Mouse (Mus musculus) midbrain, embryonic 12.5 days (tissue): ENCODE data around the gene Birc3. TPM values are rescaled to one million over a fixed set of nuclear protein-coding genes. Genes with fewer than 3 reads are reported as not detected.

ENCODE experiments used
- ATAC-seq: fragments of 200-750 bp; cut with Nextera tagmentation; 2 replicates; pipeline ENCODE4 v1.8.0; 2017; ENCODE audit warnings: low read depth, moderate TSS enrichment, moderate library complexity; ENCODE audit not compliant: low FRiP score
- H3K27ac ChIP-seq: fragments of 300-500 bp; sonication (generic); replicated peaks from 2 replicates; pipeline ENCODE4 v1.5.1; 2016; ENCODE audit warnings: mild to moderate bottlenecking
- H3K27me3 ChIP-seq: fragments of 300-500 bp; sonication (generic); 2 replicates; pipeline ENCODE4 v1.6.1; 2016; ENCODE audit warnings: mild to moderate bottlenecking
- H3K36me3 ChIP-seq: fragments of 300-500 bp; sonication (generic); 2 replicates; pipeline ENCODE4 v1.6.1; 2016
- H3K4me1 ChIP-seq: fragments of 300-500 bp; sonication (generic); 2 replicates; pipeline ENCODE4 v1.6.1; 2016
- H3K4me2 ChIP-seq: fragments of 300-500 bp; sonication (generic); replicated peaks from 2 replicates; pipeline ENCODE4 v1.6.1; 2016; ENCODE audit warnings: mild to moderate bottlenecking, moderate library complexity
- H3K4me3 ChIP-seq: fragments of 300-500 bp; sonication (generic); 2 replicates; pipeline ENCODE4 v1.5.1; 2016; ENCODE audit warnings: mild to moderate bottlenecking
- H3K9ac ChIP-seq: fragments of 300-500 bp; sonication (generic); replicated peaks from 2 replicates; pipeline ENCODE4 v1.6.1; 2016; ENCODE audit warnings: mild to moderate bottlenecking, moderate library complexity
- H3K9me3 ChIP-seq: fragments of 300-500 bp; sonication (generic); 2 replicates; pipeline ENCODE4 v1.6.1; 2016; ENCODE audit warnings: mild to moderate bottlenecking
- WGBS: fragments of 180-500 bp; shearing (Covaris S2); methylation state at CpG from one replicate; pipeline ENCODE4 v1.1.7; 2016; 5-methylcytosine and 5-hydroxymethylcytosine counted together
- polyA plus RNA-seq: library from polyadenylated mRNA; unstranded; fragments of >200 nt; fragmentation: Nextera tagmentation; extraction: Ambion mirVana; gene quantifications from 2 replicates; pipeline ENCODE4 v1.2.1, GENCODE M21; 2016

Gene Birc3
- polyA plus RNA-seq, 1 experiment from 2014 or later = 3.5 TPM

GRCm38 (mm10) chr9:7836331-7836730, 36.7 kb downstream of the Birc3 start:
- peak overlapping the region; percentile 62 for H3K4me3 ChIP-seq
- ATAC-seq = peak; percentile 31
- H3K4me1 ChIP-seq = peaks cover 18% of the 10 kb centered on the region
- H3K4me2 ChIP-seq = peak overlapping the region; percentile 68
- no peaks in the 10 kb centered on the region for H3K27me3 ChIP-seq
- WGBS = 1% methylated on average over 16 of the region's 16 CpGs
- H3K36me3 ChIP-seq = peaks cover 11% of the 10 kb centered on the region
- H3K9me3 ChIP-seq = no peaks in the 10 kb centered on the region
- H3K27ac ChIP-seq = peak overlapping the region; percentile 99
- H3K9ac ChIP-seq = peak overlapping the region; percentile 85

DNA sequence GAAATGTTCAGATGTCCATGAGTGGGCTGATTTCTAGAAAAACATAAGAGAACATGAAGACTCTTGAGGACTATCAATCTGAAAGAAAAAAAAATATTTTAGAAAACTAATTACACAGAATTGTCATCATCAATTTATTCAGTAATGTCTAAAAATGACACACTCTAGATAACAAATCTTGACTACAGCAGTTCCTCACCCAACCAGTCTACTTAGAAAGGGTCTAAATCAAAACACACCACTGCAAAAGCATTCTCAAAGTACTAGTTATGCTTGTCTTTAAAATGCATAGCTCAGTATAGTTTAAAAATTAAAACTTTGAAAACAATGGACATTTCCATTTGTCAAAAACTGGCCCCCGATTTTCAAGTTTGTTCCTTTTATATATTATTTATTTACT, 37.7 kb downstream of the Birc3 start:
- H3K4me1 ChIP-seq = peaks cover 18% of the 10 kb centered on the region
- H3K9me3 ChIP-seq = no peaks in the 10 kb centered on the region
- H3K27me3 ChIP-seq = no peaks in the 10 kb centered on the region
- H3K36me3 ChIP-seq = peaks cover 11% of the 10 kb centered on the region
- H3K4me3 ChIP-seq = no peak overlapping the region
- H3K27ac ChIP-seq = no peak overlapping the region
- ATAC-seq = no peak
- WGBS = 95% methylated on average over 1 of the region's 1 CpGs
- H3K9ac ChIP-seq = no peak overlapping the region
- H3K4me2 ChIP-seq = no peak overlapping the region

DNA sequence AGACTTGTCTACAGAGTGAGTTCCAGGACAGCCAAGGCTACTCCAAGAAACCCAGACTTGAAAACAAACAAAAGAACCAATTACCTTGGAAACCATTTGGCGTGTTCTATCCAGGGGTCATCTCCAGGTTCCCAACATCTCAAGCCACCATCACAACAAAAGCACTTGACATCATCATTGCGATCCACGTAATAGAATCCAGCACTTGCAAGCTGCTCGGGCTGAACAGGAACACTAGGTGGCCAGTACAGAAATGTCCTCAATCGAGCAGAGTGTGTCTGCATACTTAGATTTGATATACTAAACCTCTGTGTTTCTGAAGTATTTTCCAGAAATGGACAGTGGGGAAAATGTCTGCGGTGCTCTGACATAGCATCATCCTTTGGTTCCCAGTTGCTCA, 39.6 kb downstream of the Birc3 start:
- Histone ChIP-seq H3K36me3 (peaks cover 11% of the 10 kb centered on the region), H3K27ac (no peak overlapping the region), H3K4me3 (no peak overlapping the region), H3K9ac (no peak overlapping the region), H3K9me3 (no peaks in the 10 kb centered on the region), H3K4me1 (peaks cover 23% of the 10 kb centered on the region), H3K27me3 (no peaks in the 10 kb centered on the region), H3K4me2 (peak overlapping the region; percentile 9; the same call in 1 of the 2 replicates)
- ATAC-seq = no peak
- 90% methylated on average over 6 of the region's 6 CpGs for WGBS

- no peak overlapping the region for H3K27ac ChIP-seq
- 83% methylated on average over 9 of the region's 9 CpGs for WGBS
- H3K36me3 ChIP-seq = peaks cover 21% of the 10 kb centered on the region
- H3K9me3 ChIP-seq = no peaks in the 10 kb centered on the region
- no peak overlapping the region for H3K9ac ChIP-seq
- H3K4me3 ChIP-seq = no peak overlapping the region
- peak overlapping the region; percentile 13; the same call in 1 of the 2 replicates for H3K4me2 ChIP-seq
- no peaks in the 10 kb centered on the region for H3K27me3 ChIP-seq
- H3K4me1 ChIP-seq = peaks cover 16% of the 10 kb centered on the region
- ATAC-seq = no peak
Observed at GRCm38 (mm10) chr9:7829531-7830528, 43.2 kb downstream of the Birc3 start.

DNA sequence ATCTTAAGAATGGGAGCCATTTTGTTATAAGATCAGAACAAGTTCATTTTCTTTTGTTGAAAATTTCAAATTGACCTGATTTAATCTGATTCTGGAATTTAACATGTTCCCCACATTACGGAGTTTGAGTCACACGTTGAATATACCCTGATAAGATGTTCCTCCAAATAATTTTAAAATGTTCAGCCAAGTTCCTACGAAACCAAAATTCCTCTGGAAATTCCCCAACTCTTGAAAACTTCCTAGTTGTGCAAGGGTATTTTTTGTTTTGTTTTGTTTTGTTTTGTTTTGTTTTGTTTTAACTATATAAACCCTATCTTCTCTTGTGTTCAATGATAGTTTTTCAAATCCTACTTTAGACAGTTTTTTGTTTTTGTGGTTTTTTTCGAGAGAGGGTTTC, 44.3 kb downstream of the Birc3 start:
- 96% methylated on average over 4 of the region's 4 CpGs for WGBS
- H3K27ac ChIP-seq = no peak overlapping the region
- no peak overlapping the region for H3K4me3 ChIP-seq
- H3K9me3 ChIP-seq = no peaks in the 10 kb centered on the region
- ATAC-seq = no peak
- H3K27me3 ChIP-seq = no peaks in the 10 kb centered on the region
- H3K4me2 ChIP-seq = no peak overlapping the region
- peaks cover 20% of the 10 kb centered on the region for H3K36me3 ChIP-seq
- H3K4me1 ChIP-seq = peaks cover 13% of the 10 kb centered on the region
- H3K9ac ChIP-seq = no peak overlapping the region

DNA sequence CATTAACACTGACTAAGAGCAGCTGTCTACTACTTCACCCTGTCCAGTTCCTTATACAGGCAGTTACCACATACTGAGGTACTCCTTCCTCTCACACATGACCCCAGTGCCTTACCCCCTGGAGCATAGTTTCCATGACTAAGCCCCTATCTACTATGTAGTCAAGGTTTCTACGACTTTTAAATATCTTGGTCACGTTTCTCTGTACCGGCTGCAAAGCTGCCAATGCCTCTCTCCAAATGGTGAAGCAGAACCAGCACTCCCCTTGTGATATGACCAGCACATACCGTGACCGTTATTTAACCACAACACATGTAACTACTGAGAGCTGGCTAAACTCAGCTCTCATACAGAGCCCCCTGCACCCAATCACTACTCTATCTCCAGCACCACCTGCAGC, 48.1 kb downstream of the Birc3 start:
- Histone ChIP-seq H3K27me3 (no peaks in the 10 kb centered on the region), H3K9me3 (no peaks in the 10 kb centered on the region), H3K4me3 (no peak overlapping the region), H3K4me1 (0 out of 2 replicates have a peak, but pooled peaks cover 1% of the 10 kb centered on the region), H3K4me2 (no peak overlapping the region), H3K27ac (no peak overlapping the region), H3K36me3 (peaks cover 35% of the 10 kb centered on the region), H3K9ac (no peak overlapping the region)
- no peak for ATAC-seq
- 92% methylated on average over 5 of the region's 5 CpGs for WGBS

DNA sequence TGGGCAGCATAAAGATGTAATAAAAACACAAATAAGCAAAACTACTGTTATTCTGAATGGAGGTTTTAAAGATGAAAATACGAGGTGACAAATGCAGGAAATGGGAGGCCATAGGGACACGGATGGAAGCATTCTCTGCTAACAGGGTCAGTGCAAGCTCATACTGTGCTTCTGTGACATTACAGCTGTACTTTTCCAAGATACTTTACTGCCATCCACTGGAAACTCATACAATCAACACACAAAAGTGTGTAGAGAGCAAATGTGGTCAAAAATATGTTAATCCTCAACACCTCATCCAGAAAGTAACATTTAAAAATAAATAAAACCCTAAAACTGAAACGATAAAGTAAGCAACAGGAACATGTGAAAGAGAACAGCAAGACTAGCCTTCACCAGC, 50.2 kb downstream of the Birc3 start:
- 82% methylated on average over 3 of the region's 3 CpGs for WGBS

DNA sequence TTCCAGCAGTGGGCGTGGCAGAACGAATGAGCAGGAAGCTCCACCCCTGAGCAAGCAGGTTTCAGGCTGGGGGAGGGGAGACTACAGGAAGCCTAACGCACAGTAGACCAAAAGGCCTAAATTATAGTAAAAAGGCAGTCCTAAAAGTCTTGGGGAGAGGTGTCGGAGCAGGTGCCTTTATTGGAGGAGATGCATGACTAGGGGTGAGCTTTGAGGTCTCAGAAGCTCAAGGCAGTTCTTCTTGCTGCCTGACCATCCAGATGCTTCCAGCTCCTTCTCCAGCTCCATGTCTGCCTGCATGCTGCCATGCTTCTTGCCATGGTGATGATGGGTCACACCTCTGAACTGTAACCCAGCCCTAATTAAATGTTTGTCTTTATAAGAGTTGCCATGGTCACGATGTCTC, 67.9 kb downstream of the Birc3 start:
- 0 out of 2 replicates have a peak, but pooled peaks cover 5% of the 10 kb centered on the region for H3K9me3 ChIP-seq
- no peak overlapping the region for H3K9ac ChIP-seq
- no peak for ATAC-seq
- H3K4me1 ChIP-seq = no peaks in the 10 kb centered on the region
- H3K27ac ChIP-seq = no peak overlapping the region
- no peak overlapping the region for H3K4me3 ChIP-seq
- H3K27me3 ChIP-seq = no peaks in the 10 kb centered on the region
- no peak overlapping the region for H3K4me2 ChIP-seq
- WGBS = 74% methylated on average over 5 of the region's 5 CpGs
- H3K36me3 ChIP-seq = no peaks in the 10 kb centered on the region

More for the DNA sequence above, 50.2 kb downstream of the Birc3 start:
- ATAC-seq = no peak
- Histone ChIP-seq H3K27me3 (no peaks in the 10 kb centered on the region), H3K4me3 (no peak overlapping the region), H3K4me2 (no peak overlapping the region), H3K9ac (no peak overlapping the region), H3K27ac (no peak overlapping the region), H3K36me3 (peaks cover 51% of the 10 kb centered on the region), H3K4me1 (no peaks in the 10 kb centered on the region), H3K9me3 (no peaks in the 10 kb centered on the region)

Other genes starting within 250 kb of the Birc3 start
- gene Mmp20, start 245.0 kb downstream of the Birc3 start, polyA plus RNA-seq = not detected in 2 replicates
- not detected in 2 replicates for gene Mmp7, start 181.1 kb downstream of the Birc3 start, polyA plus RNA-seq
- 94.6 and 99.8 TPM in 2 replicates for gene Tmem123, start 109.1 kb downstream of the Birc3 start, polyA plus RNA-seq
- 42.8 and 46.6 TPM in 2 replicates for gene Birc2, start 36.1 kb downstream of the Birc3 start, polyA plus RNA-seq
- gene Yap1, start 131.4 kb upstream of the Birc3 start, polyA plus RNA-seq = 31.0 and 32.0 TPM in 2 replicates
- 16.0 and 17.2 TPM in 2 replicates for gene Cfap300, start 169.6 kb upstream of the Birc3 start, polyA plus RNA-seq